In the genomic region with DNA sequence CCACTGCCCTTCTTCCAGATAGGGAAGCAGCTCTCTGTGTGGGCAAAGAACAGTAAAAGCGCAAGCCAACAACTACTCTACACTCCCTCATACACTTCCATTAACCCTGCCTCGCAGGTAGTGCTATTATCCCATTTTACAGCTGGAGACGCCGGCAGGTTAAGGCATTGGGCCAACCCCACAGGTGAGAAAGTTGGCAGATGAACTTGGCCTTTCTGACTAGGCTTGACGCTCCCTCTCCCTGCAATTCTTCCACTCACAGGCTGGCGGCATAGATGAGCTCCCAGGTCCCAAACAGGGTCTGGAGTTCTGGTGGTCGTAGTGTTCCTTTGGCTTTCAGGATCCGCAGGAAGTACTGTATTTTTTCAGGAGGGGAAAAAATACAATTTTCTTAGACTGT, we compare ENCODE assay signal across 8 mouse cellular contexts. TPM values are rescaled to one million over a fixed set of nuclear protein-coding genes. Genes with fewer than 3 reads are reported as not detected.
A peak's percentile ranks its signal among the peaks of the same experiment; 100 is the strongest.
DNase-seq lines count a peak whose midpoint lies in the region; ATAC-seq lines count a peak whose summit lies in the region.

No protein-coding gene starts in this region.

- peaks cover 28% of the 10 kb centered on the region for H3K4me1 ChIP-seq in lung, embryonic 16.5 days (replicated peaks; ENCODE audit: control insufficient read depth, insufficient read depth, low read length)
- H3K4me1 ChIP-seq in hindbrain, embryonic 15.5 days (replicated peaks): peaks cover 24% of the 10 kb centered on the region

- 0 out of 2 replicates have a peak, but pooled peaks cover 6% of the 10 kb centered on the region for H3K36me3 ChIP-seq in lung, embryonic 16.5 days (ENCODE audit: control insufficient read depth, insufficient read depth, low read length)
- H3K36me3 ChIP-seq in hindbrain, embryonic 15.5 days: 0 out of 2 replicates have a peak, but pooled peaks cover 6% of the 10 kb centered on the region

- 12% methylated on average over 8 of the region's 8 CpGs for WGBS in lung, embryonic 16.5 days
- 12% methylated on average over 8 of the region's 8 CpGs for WGBS in hindbrain, embryonic 15.5 days

- H3K4me3 ChIP-seq in lung, embryonic 16.5 days (ENCODE audit: low read length): peak overlapping the region; percentile 68
- H3K4me3 ChIP-seq in hindbrain, embryonic 15.5 days: peak overlapping the region; percentile 56

- peak overlapping the region; percentile 42 for H3K27ac ChIP-seq in lung, embryonic 16.5 days (ENCODE audit: low read length)
- H3K27ac ChIP-seq in hindbrain, embryonic 15.5 days (replicated peaks): no peak overlapping the region

- ATAC-seq in lung, embryonic 16.5 days (ENCODE audit: low read depth): peak; percentile 67
- no peak for ATAC-seq in hindbrain, embryonic 15.5 days (ENCODE audit: low FRiP score, low read depth)

- DNase-seq in lung, postnatal 25 days (ENCODE audit: low spot score): no peak
- peak; percentile 85 for DNase-seq in embryo, embryonic 10.5 days (ENCODE audit: low spot score)
- peak; percentile 45 for DNase-seq in lung, postnatal 10 days
- DNase-seq in thymus, postnatal 25 days: peak; percentile 70
- DNase-seq in ovary, postnatal 10 days (ENCODE audit: low spot score): no peak
- DNase-seq in left cerebral cortex, adult 9 months (ENCODE audit: low spot score in 2 of 2): no peak

- H3K27me3 ChIP-seq in lung, embryonic 16.5 days (ENCODE audit: control insufficient read depth, insufficient read depth, low read depth, low read length): no peaks in the 10 kb centered on the region
- H3K27me3 ChIP-seq in hindbrain, embryonic 15.5 days: no peaks in the 10 kb centered on the region

- no peaks in the 10 kb centered on the region for H3K9me3 ChIP-seq in lung, embryonic 16.5 days (ENCODE audit: control insufficient read depth, low read length)
- H3K9me3 ChIP-seq in hindbrain, embryonic 15.5 days: no peaks in the 10 kb centered on the region

- peak overlapping the region; percentile 79 for H3K9ac ChIP-seq in lung, embryonic 16.5 days (ENCODE audit: low read length)
- no peak overlapping the region for H3K9ac ChIP-seq in hindbrain, embryonic 15.5 days

- H3K4me2 ChIP-seq in lung, embryonic 16.5 days (ENCODE audit: low read depth, low read length): peak overlapping the region; percentile 80
- H3K4me2 ChIP-seq in hindbrain, embryonic 15.5 days: peak overlapping the region; percentile 90

RNA-seq across cellular contexts. Expression of a gene that starts 0.5 kb away (rescaled TPM):
- 47.7 and 56.1 TPM in 2 replicates for polyA plus RNA-seq in lung, embryonic 16.5 days (2015; fragmentation: Nextera tagmentation; extraction: Ambion mirVana)
- 8.1 and 8.5 TPM in 2 replicates for polyA plus RNA-seq in hindbrain, embryonic 15.5 days (2015; fragmentation: Nextera tagmentation; extraction: Ambion mirVana)

RNA-seq across cellular contexts. Expression of a gene that starts 6.3 kb away (rescaled TPM):
- polyA plus RNA-seq in lung, embryonic 16.5 days (2015; fragmentation: Nextera tagmentation; extraction: Ambion mirVana): 73.7 and 73.8 TPM in 2 replicates
- polyA plus RNA-seq in hindbrain, embryonic 15.5 days (2015; fragmentation: Nextera tagmentation; extraction: Ambion mirVana): 79.2 and 84.0 TPM in 2 replicates

RNA-seq across cellular contexts. Expression of a gene that starts 7.8 kb away (rescaled TPM):
- polyA plus RNA-seq in lung, embryonic 16.5 days (2015; fragmentation: Nextera tagmentation; extraction: Ambion mirVana): 5.5 and 6.4 TPM in 2 replicates
- polyA plus RNA-seq in hindbrain, embryonic 15.5 days (2015; fragmentation: Nextera tagmentation; extraction: Ambion mirVana): 0.13 and 0.27 TPM in 2 replicates

RNA-seq across cellular contexts. Expression of a gene that starts 15.4 kb away (rescaled TPM):
- polyA plus RNA-seq in lung, embryonic 16.5 days (2015; fragmentation: Nextera tagmentation; extraction: Ambion mirVana): 0.25 and 0.74 TPM in 2 replicates
- polyA plus RNA-seq in hindbrain, embryonic 15.5 days (2015; fragmentation: Nextera tagmentation; extraction: Ambion mirVana): 0.13 TPM in 1 of 2 replicates, not detected in the other

RNA-seq across cellular contexts. Expression of a gene that starts 24.6 kb away (rescaled TPM):
- polyA plus RNA-seq in lung, embryonic 16.5 days (2015; fragmentation: Nextera tagmentation; extraction: Ambion mirVana): 203 and 218 TPM in 2 replicates
- 10.9 and 13.3 TPM in 2 replicates for polyA plus RNA-seq in hindbrain, embryonic 15.5 days (2015; fragmentation: Nextera tagmentation; extraction: Ambion mirVana)

Comparison
In these comparisons a context has a peak if more than half of its experiments do, and no peak if none do; other contexts are left out.
1. DNase-seq: peak in embryo, embryonic 10.5 days (single experiment), lung, postnatal 10 days (single experiment) and thymus, postnatal 25 days (single experiment); none in lung, postnatal 25 days (single experiment), ovary, postnatal 10 days (single experiment) and left cerebral cortex, adult 9 months (0 of 2).